Mouse (Mus musculus): ENCODE measurements around the gene Esr1.

The Esr1 gene

GRCm38 (mm10) chr10:4620596-4621504 is 9.5 kb downstream of the Esr1 start:
- DNase-seq = peak; percentile 68 to 83

GRCm38 (mm10) chr10:4621505-4621815 is 10.1 kb downstream of the Esr1 start:
- DNase-seq = no peak

GRCm38 (mm10) chr10:4623319-4623718 is 11.9 kb downstream of the Esr1 start:
- no peak for DNase-seq

GRCm38 (mm10) chr10:4624581-4624980 is 13.2 kb downstream of the Esr1 start:
- peak in 1 of 2 experiments; percentile 50 for DNase-seq

- DNase-seq = no peak
Observed at GRCm38 (mm10) chr10:4625300-4625699, 13.9 kb downstream of the Esr1 start.

GRCm38 (mm10) chr10:4626432-4626831 is 15.0 kb downstream of the Esr1 start:
- peak in 1 of 2 experiments; percentile 51 for DNase-seq

GRCm38 (mm10) chr10:4626996-4627395 is 15.6 kb downstream of the Esr1 start:
- no peak for DNase-seq

GRCm38 (mm10) chr10:4627415-4627814 is 16.0 kb downstream of the Esr1 start:
- DNase-seq = no peak

GRCm38 (mm10) chr10:4629314-4629713 is 17.9 kb downstream of the Esr1 start:
- no peak for DNase-seq

- no peak for DNase-seq
Observed at GRCm38 (mm10) chr10:4632211-4632704, 20.9 kb downstream of the Esr1 start.

GRCm38 (mm10) chr10:4633287-4634030 is 22.1 kb downstream of the Esr1 start:
- no peak for DNase-seq

- DNase-seq = no peak
Observed at GRCm38 (mm10) chr10:4635740-4636139, 24.3 kb downstream of the Esr1 start.

GRCm38 (mm10) chr10:4646074-4646473 is 34.7 kb downstream of the Esr1 start:
- no peak for DNase-seq

GRCm38 (mm10) chr10:4646851-4647250 is 35.5 kb downstream of the Esr1 start:
- no peak for DNase-seq

GRCm38 (mm10) chr10:4665380-4665779 is 54.0 kb downstream of the Esr1 start:
- no peak for DNase-seq

GRCm38 (mm10) chr10:4667006-4667405 is 55.6 kb downstream of the Esr1 start:
- no peak for DNase-seq

- DNase-seq = no peak
Observed at GRCm38 (mm10) chr10:4670053-4670452, 58.7 kb downstream of the Esr1 start.

GRCm38 (mm10) chr10:4671876-4672275 is 60.5 kb downstream of the Esr1 start:
- DNase-seq = peak; percentile 69 to 70

GRCm38 (mm10) chr10:4673311-4673816 is 62.0 kb downstream of the Esr1 start:
- no peak for DNase-seq

- DNase-seq = peak; percentile 56 to 59
Observed at GRCm38 (mm10) chr10:4674983-4675592, 63.7 kb downstream of the Esr1 start.

- DNase-seq = no peak
Observed at GRCm38 (mm10) chr10:4683106-4683505, 71.7 kb downstream of the Esr1 start.

- DNase-seq = peak; percentile 6 to 54
Observed at GRCm38 (mm10) chr10:4683711-4684265, 72.4 kb downstream of the Esr1 start.
